Mouse (Mus musculus) gastrocnemius, adult 2 months (tissue): Measurements from ENCODE around the gene Prm1. TPM values are rescaled to one million over a fixed set of nuclear protein-coding genes. Genes with fewer than 3 reads are reported as not detected.
"Not testable (repeated sequence)": the region's sequence is repeated elsewhere in the genome, so short reads cannot be mapped to it uniquely, and the experiment has no call there.

ENCODE experiments used
- DNase-seq: peaks from one replicate; pipeline ENCODE4 v3.0.0; 2022
- H3K27ac ChIP-seq: fragments of 200-600 bp; 2 replicates; pipeline ENCODE4 v1.8.1; 2022; ENCODE audit warnings: mild to moderate bottlenecking
- H3K4me3 ChIP-seq: fragments of 200-600 bp; 2 replicates; pipeline ENCODE4 v1.8.1; 2022; ENCODE audit warnings: mild to moderate bottlenecking, moderate library complexity
- CTCF ChIP-seq: fragments of 200-600 bp; IDR thresholded peaks from 2 replicates; pipeline ENCODE4 v1.8.1; 2022; ENCODE audit warnings: antibody characterized with exemption, mild to moderate bottlenecking, moderate library complexity
- intact Hi-C: fragments of 180-260 bp; cut with DNase I; formaldehyde crosslinking; loops from one replicate; pipeline ENCODE4 v1.15.1; 2025
- total RNA-seq, 2 experiments: library from RNA; stranded (reverse); gene quantifications; 2 replicates each; pipeline ENCODE4 v1.2.3; 2021

Prm1 gene
- total RNA-seq, 2 experiments from 2014 or later, result not detected

DNA sequence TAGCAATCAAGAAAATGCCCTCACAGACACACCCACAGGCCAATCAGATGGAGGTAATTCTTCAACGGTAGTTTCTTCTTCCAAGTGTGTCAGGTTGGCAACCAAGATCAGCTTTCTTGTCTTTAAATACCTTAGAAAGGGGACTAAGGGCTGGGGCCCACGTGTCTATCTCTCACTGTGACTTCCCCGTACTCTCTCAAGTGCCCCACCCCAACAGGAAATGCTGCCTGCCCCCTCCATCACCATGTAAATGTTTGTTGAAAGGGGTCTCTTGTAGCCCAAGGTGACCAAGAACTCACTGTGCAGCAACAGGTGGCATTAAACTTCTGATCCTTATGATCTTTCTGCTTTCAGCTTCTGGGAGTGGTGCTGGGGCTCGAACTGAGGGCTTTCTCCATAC, 8.1 kb upstream of the Prm1 start:
- TF ChIP-seq CTCF, result no peak
- Histone ChIP-seq H3K4me3 (no peak overlapping the region), H3K27ac (no peak overlapping the region)
- intact Hi-C loops, result no loop called here
- no peak for DNase-seq

GRCm38 (mm10) chr16:10812865-10813371, 7.3 kb upstream of the Prm1 start, which contains the start of gene Gm11172:
Gm11172 (plus strand) TSS chr16:10812915.
- intact Hi-C loops, result no loop called here
- Histone ChIP-seq H3K27ac (no peak within 1 kb of the TSS), H3K4me3 (no peak within 1 kb of the TSS)
- no peak for DNase-seq
- TF ChIP-seq CTCF, result no peak

DNA sequence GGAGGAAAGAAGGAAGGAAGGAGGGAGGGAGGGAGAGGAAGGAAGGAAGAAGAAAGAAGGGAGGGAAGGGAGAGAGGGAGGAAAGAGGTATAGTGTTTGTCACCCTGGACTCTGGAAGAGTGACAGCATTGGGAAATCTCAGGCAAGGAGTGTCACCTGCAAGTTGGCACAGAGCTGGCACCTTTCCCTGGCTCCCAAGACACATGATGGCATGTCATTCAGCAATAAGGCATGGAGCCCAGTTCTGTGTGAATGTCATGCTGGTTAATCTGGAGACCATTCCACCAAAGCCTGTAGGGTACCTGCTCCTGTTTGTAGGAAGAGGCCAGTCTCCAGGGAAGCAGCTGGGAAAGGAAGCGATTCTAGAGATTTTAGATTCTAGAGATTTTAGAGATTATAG, 4.7 kb upstream of the Prm1 start:
- Histone ChIP-seq H3K4me3 (no peak overlapping the region), H3K27ac (no peak overlapping the region)
- no peak for TF ChIP-seq CTCF
- no peak for DNase-seq
- intact Hi-C loops, result loop anchor here (2.0 kb wide), 1 partner anchor 16 kb away; no protein-coding TSS in a partner anchor

DNA sequence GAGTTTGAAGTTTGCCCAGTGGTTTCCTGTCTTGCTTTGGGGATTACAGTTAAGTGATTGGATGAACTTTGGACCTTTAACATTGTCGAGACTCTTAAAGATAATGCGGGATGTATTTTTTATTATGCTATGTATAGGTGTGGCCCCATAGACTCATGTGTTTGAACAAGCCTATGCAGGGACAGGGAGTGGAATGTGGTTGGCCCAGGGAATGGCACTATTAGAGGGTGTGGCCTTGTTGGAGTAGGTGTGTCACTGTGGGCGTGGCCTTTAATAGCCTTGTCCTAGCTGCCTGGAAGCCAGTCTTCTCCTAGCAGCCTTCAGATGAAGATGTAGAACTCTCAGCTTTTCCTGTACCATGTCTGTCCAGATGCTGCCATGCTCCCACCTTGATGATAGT, 3.2 kb downstream of the Prm1 start:
- DNase-seq, H3K27ac ChIP-seq, H3K4me3 ChIP-seq, intact Hi-C loops: not testable (repeated sequence)

GRCm38 (mm10) chr16:10796034-10796433, 9.6 kb downstream of the Prm1 start, which contains the start of gene Prm2:
Prm2 (minus strand) TSS chr16:10796134.
- intact Hi-C loops, result no loop called here
- TF ChIP-seq CTCF, result no peak
- Histone ChIP-seq H3K27ac (no peak within 1 kb of the TSS), H3K4me3 (no peak within 1 kb of the TSS)
- no peak for DNase-seq

- intact Hi-C loops, result no loop called here
- H3K27ac ChIP-seq, result no peak within 1 kb of the TSS
- TF ChIP-seq CTCF, result no peak
- no peak for DNase-seq
- no peak within 1 kb of the TSS for H3K4me3 ChIP-seq
Measured at GRCm38 (mm10) chr16:10790702-10791101, 14.9 kb downstream of the Prm1 start, which contains the start of gene Prm3. Prm3 (minus strand) TSS chr16:10790914.

DNA sequence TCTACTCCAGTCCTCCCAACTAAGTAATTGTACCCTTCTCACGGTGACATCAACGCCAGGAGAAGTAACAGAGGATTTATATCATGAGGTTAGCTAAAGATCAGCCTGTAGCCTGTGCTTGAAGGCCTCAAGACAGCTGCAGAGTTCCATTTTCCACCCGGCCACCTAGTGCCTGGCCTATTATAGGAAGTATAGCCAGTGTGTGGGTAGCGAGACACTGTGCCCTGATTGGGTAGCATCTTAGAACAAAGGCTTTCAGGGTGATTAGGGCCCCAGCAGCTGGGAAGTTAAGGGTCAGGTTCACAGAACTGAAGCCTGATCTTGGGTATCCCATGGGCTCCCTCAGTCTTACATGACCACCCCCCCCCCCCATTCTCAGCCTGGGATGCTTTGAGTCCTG, 16.8 kb downstream of the Prm1 start:
- TF ChIP-seq CTCF, result no peak
- intact Hi-C loops, result no loop called here
- H3K4me3 ChIP-seq, result no peak overlapping the region
- DNase-seq, result no peak
- no peak overlapping the region for H3K27ac ChIP-seq

DNA sequence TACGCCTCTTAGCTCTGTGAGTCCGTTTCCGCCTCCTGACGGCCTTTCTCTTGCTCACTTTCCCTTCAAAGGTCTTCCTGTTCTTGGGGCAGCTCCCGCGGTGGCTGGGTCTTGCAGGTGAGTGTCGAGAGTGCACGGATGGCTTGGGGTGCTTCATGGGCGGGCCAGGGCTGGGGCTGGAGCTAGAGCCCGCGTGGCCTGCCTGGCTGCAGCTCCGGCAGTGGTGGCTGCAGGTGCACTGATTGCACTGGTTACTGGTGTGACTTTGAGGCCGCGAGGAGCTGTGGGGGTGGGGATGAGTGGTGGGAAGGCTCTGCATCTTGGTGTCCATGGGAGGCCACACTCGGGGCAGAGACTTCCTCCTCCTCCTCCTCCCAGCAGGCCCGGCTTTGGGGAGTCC, 17.4 kb downstream of the Prm1 start, which contains the start of gene Tnp2:
Tnp2 (minus strand) TSS at position 390 of the 400 bp plus-strand sequence.
- intact Hi-C loops, result no loop called here
- no peak for DNase-seq
- no peak for TF ChIP-seq CTCF
- H3K27ac ChIP-seq, result peak within 1 kb of the TSS; percentile 94; the same call in 1 of the 2 replicates
- no peak within 1 kb of the TSS for H3K4me3 ChIP-seq

DNA sequence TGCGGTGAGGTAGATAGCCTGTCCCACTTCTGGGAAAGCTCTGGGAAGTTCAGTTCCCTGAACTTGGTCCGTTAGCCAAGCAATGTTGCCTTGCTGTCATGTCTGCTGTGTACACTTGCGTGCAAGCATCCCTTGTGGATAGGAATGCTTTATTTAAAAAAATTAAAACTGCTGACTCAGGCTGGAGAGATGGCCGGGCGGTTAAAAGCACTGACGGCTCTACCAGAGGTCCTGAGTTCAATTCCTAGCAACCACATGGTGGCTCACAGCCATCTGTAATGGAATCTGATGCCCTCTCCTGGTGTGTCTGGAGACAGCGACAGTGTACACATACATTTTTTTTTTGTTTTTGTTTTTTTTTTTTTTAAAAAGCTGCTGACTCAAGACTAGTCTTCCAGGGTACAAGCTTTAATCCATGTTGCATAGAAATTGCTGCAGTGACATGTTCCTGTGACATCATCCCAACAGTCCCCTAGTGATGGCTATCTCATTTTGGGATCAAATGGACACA, 18.0 kb downstream of the Prm1 start:
- intact Hi-C loops, result loop anchor here (2.0 kb wide), 1 partner anchor 57 kb away; no protein-coding TSS in a partner anchor
- H3K27ac ChIP-seq, result peak overlapping the region; percentile 94; the same call in 1 of the 2 replicates

DNA sequence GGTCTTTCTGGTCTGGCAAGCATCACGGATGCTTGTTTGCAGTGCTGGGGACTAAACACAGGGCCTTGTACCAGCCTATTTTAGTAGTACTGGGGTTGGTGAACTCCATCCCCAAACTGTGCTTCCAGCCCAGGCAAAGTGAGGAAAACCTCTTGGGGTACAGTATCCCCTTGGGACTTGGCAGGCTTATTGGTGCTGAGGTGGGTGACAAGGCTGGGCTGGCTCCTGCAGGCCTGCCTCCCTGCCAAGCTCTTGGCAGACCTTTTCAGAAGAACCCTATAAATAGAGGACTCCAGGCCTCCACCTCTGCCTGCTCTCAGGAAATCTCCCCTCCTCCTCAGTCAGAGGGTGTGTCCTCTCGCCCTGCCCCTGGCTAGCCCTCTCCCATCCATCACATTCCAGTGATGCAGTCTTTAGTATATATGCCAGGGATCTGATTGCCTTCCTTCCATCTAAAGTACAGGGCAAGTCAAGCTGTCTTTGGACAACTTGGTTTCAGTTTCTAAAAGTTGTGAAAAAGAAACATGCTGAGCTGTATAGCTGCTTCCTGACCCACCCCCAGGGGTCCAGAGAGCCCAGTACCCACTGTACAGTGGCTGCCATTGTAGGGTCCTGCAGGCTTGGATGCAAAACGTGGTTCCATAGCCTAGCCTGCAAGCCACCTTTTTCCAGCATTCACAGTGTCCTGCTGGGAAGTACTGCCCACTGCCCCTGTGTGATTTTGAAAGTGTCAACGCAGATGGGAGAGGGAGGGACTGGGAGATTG, 18.7 kb downstream of the Prm1 start:
- peak; percentile 78 for DNase-seq
- intact Hi-C loops, result loop anchor here (2.0 kb wide), 1 partner anchor 58 kb away; no protein-coding TSS in a partner anchor
- peak overlapping the region; percentile 94 for H3K27ac ChIP-seq
- no peak for TF ChIP-seq CTCF
- H3K4me3 ChIP-seq, result peak overlapping the region; percentile 84

More for the DNA sequence above, 18.0 kb downstream of the Prm1 start:
- DNase-seq, result no peak
- no peak for TF ChIP-seq CTCF
- H3K4me3 ChIP-seq, result no peak overlapping the region

DNA sequence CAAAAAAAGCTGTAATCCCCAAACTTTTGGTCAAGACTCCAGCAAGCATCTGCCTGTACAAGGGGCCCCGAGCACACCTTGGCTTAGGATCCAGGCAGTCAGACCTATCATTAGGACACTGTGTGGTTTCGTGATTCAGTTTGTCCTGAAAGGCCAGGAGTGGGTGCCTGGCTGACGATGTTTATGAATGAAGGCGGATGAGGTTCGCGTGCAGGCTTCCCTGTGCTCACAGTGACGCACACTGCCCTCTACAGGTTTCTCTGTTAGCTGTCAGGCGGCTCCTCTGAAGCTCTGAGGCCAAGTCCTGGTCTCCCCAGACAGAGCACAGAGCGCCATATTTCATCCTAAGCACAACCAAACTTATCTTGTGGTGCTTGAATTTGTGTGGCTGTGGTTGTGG, 19.4 kb downstream of the Prm1 start:
- Histone ChIP-seq H3K4me3 (peak overlapping the region; percentile 84), H3K27ac (peak overlapping the region; percentile 94)
- intact Hi-C loops, result loop anchor here (2.0 kb wide), 1 partner anchor 59 kb away; no protein-coding TSS in a partner anchor
- DNase-seq, result peak; percentile 85
- TF ChIP-seq CTCF, result peak; percentile 92

GRCm38 (mm10) chr16:10785371-10786231, 20.0 kb downstream of the Prm1 start, which contains the start of gene Socs1:
Socs1 (minus strand) TSS chr16:10785536.
- peak within 1 kb of the TSS; percentile 84 for H3K4me3 ChIP-seq
- intact Hi-C loops, result loop anchor here (1.0 to 2.0 kb wide), 3 partner anchors 59 to 215 kb away; no protein-coding TSS in a partner anchor
- no peak; the same call in none of the 2 replicates for TF ChIP-seq CTCF
- peak; percentile 92 for DNase-seq
- H3K27ac ChIP-seq, result peak within 1 kb of the TSS; percentile 94
